Mouse (Mus musculus): ENCODE results near the gene Slc12a1.

GRCm38 (mm10) chr2:125246669-125247068 lies 94.4 kb downstream of the Slc12a1 start:
- TF ChIP-seq CTCF (IDR thresholded peaks at IDR 0.05; ENCODE audit: low read depth) (no peak), EP300 (optimal IDR thresholded peaks at IDR 0.05) (no peak)
